Mouse (Mus musculus): ENCODE measurements around the gene Chga.

Gene Chga

GRCm38 (mm10) chr12:102554721-102555516, at the start of gene Chga:
Gene Chga, plus strand, starts transcription at chr12:102554969.
- Histone ChIP-seq H3K27me3 (ENCODE audit: insufficient read depth, low read length) (peaks cover 47% of the 10 kb centered on the region), H3K4me3 (replicated peaks; ENCODE audit: low read length) (peak within 1 kb of the TSS; percentile 90), H3K36me3 (ENCODE audit: insufficient read depth, low read length) (peaks cover 3% of the 10 kb centered on the region; the same call in 1 of the 2 replicates), H3K9me3 (ENCODE audit: low read length) (no peaks in the 10 kb centered on the region), H3K4me1 (replicated peaks; ENCODE audit: low read depth, low read length) (peaks cover 46% of the 10 kb centered on the region)
- no peak for TF ChIP-seq POU5F1 (IDR thresholded peaks at IDR 0.05; ENCODE audit: borderline replicate concordance, low read length)
- TF ChIP-seq NANOG (IDR thresholded peaks at IDR 0.05; ENCODE audit: borderline replicate concordance, low read length) = no peak
- no peak for TF ChIP-seq CTCF (conservative IDR thresholded peaks at IDR 0.05; ENCODE audit: low read length)

GRCm38 (mm10) chr12:102505131-102505713, 49.5 kb upstream of the Chga start:
- H3K4me1 ChIP-seq (replicated peaks; ENCODE audit: low read depth, low read length) = peaks cover 79% of the 10 kb centered on the region
- no peak for TF ChIP-seq CTCF (conservative IDR thresholded peaks at IDR 0.05; ENCODE audit: low read length)

GRCm38 (mm10) chr12:102505949-102506348, 48.8 kb upstream of the Chga start:
- H3K27me3 ChIP-seq (ENCODE audit: insufficient read depth, low read length) = peaks cover 5% of the 10 kb centered on the region; the same call in 1 of the 2 replicates
- TF ChIP-seq NANOG (IDR thresholded peaks at IDR 0.05; ENCODE audit: borderline replicate concordance, low read length) = no peak
- TF ChIP-seq POU5F1 (IDR thresholded peaks at IDR 0.05; ENCODE audit: borderline replicate concordance, low read length) = no peak
- TF ChIP-seq CTCF (conservative IDR thresholded peaks at IDR 0.05; ENCODE audit: low read length) = no peak
- no peaks in the 10 kb centered on the region for H3K36me3 ChIP-seq (ENCODE audit: insufficient read depth, low read length)
- H3K4me1 ChIP-seq (replicated peaks; ENCODE audit: low read depth, low read length) = peaks cover 75% of the 10 kb centered on the region
- no peaks in the 10 kb centered on the region for H3K9me3 ChIP-seq (ENCODE audit: low read length)
- no peak overlapping the region for H3K4me3 ChIP-seq (replicated peaks; ENCODE audit: low read length)

More at GRCm38 (mm10) chr12:102505131-102505713, 49.5 kb upstream of the Chga start:
- Histone ChIP-seq H3K4me3 (replicated peaks; ENCODE audit: low read length) (no peak overlapping the region), H3K36me3 (ENCODE audit: insufficient read depth, low read length) (no peaks in the 10 kb centered on the region), H3K27me3 (ENCODE audit: insufficient read depth, low read length) (peaks cover 4% of the 10 kb centered on the region; the same call in 1 of the 2 replicates), H3K9me3 (ENCODE audit: low read length) (no peaks in the 10 kb centered on the region)

DNA sequence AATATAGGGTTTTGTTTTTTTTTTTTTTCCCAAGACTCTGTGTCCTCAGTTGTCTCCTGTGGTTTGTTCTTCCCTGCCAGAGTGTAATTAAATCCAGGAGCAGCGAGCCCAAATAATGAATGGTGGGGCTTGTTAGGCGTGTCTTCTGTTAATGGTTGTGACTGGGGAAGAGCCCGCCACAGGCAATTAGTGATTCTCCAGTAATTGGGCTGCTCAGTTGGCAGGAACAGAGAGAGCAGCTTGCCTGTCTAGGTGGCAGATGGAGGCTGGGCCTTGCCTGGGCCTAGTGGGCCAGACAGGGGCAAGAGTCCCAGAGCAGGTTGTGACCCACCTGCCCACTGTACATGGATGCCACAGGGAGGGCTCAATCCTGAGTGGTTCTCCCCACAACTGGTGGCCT, 43.4 kb upstream of the Chga start:
- TF ChIP-seq NANOG (IDR thresholded peaks at IDR 0.05; ENCODE audit: borderline replicate concordance, low read length) (no peak), POU5F1 (IDR thresholded peaks at IDR 0.05; ENCODE audit: borderline replicate concordance, low read length) (no peak), CTCF (conservative IDR thresholded peaks at IDR 0.05; ENCODE audit: low read length) (no peak)
- H3K36me3 ChIP-seq (ENCODE audit: insufficient read depth, low read length) = no peaks in the 10 kb centered on the region
- H3K4me3 ChIP-seq (replicated peaks; ENCODE audit: low read length) = no peak overlapping the region
- peaks cover 63% of the 10 kb centered on the region for H3K4me1 ChIP-seq (replicated peaks; ENCODE audit: low read depth, low read length)
- no peaks in the 10 kb centered on the region for H3K9me3 ChIP-seq (ENCODE audit: low read length)
- peaks cover 8% of the 10 kb centered on the region; the same call in 1 of the 2 replicates for H3K27me3 ChIP-seq (ENCODE audit: insufficient read depth, low read length)

GRCm38 (mm10) chr12:102514151-102514550, 40.6 kb upstream of the Chga start:
- TF ChIP-seq CTCF (conservative IDR thresholded peaks at IDR 0.05; ENCODE audit: low read length) = no peak
- TF ChIP-seq POU5F1 (IDR thresholded peaks at IDR 0.05; ENCODE audit: borderline replicate concordance, low read length) = no peak
- no peak for TF ChIP-seq NANOG (IDR thresholded peaks at IDR 0.05; ENCODE audit: borderline replicate concordance, low read length)
- Histone ChIP-seq H3K9me3 (ENCODE audit: low read length) (no peaks in the 10 kb centered on the region), H3K36me3 (ENCODE audit: insufficient read depth, low read length) (no peaks in the 10 kb centered on the region), H3K4me1 (replicated peaks; ENCODE audit: low read depth, low read length) (peaks cover 40% of the 10 kb centered on the region), H3K27me3 (ENCODE audit: insufficient read depth, low read length) (peaks cover 8% of the 10 kb centered on the region; the same call in 1 of the 2 replicates), H3K4me3 (replicated peaks; ENCODE audit: low read length) (no peak overlapping the region)

- H3K27me3 ChIP-seq (ENCODE audit: insufficient read depth, low read length) = peaks cover 7% of the 10 kb centered on the region; the same call in 1 of the 2 replicates
- no peaks in the 10 kb centered on the region for H3K9me3 ChIP-seq (ENCODE audit: low read length)
- H3K4me3 ChIP-seq (replicated peaks; ENCODE audit: low read length) = no peak overlapping the region
- no peaks in the 10 kb centered on the region for H3K36me3 ChIP-seq (ENCODE audit: insufficient read depth, low read length)
- TF ChIP-seq NANOG (IDR thresholded peaks at IDR 0.05; ENCODE audit: borderline replicate concordance, low read length) (peak; percentile 100), CTCF (conservative IDR thresholded peaks at IDR 0.05; ENCODE audit: low read length) (no peak), POU5F1 (IDR thresholded peaks at IDR 0.05; ENCODE audit: borderline replicate concordance, low read length) (0 out of 2 replicates have a peak, but pooled peaks have one; percentile 51)
- H3K4me1 ChIP-seq (replicated peaks; ENCODE audit: low read depth, low read length) = peaks cover 34% of the 10 kb centered on the region
Observed at GRCm38 (mm10) chr12:102514751-102515150, 40.0 kb upstream of the Chga start.

DNA sequence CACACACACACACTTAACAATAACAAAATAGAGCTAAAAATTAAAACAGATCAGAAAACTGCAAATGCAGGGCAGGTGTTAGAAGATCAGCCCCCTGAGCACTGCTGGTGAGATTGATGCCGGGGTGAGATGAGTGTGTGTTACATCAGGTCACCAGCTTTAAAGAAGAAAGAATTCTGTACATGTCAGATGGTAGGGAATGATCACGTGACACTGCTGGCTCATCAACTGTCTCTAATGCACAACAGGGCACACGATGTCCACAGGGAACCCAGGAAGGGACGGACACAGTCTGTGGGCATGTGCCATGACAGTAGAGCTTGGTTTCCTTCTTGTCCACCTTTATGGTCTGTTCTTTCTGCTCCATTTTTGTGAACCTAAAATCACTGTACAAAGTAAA, 38.6 kb upstream of the Chga start:
- H3K9me3 ChIP-seq (ENCODE audit: low read length) = no peaks in the 10 kb centered on the region
- no peak for TF ChIP-seq NANOG (IDR thresholded peaks at IDR 0.05; ENCODE audit: borderline replicate concordance, low read length)
- no peak for TF ChIP-seq CTCF (conservative IDR thresholded peaks at IDR 0.05; ENCODE audit: low read length)
- TF ChIP-seq POU5F1 (IDR thresholded peaks at IDR 0.05; ENCODE audit: borderline replicate concordance, low read length) = no peak
- H3K36me3 ChIP-seq (ENCODE audit: insufficient read depth, low read length) = no peaks in the 10 kb centered on the region
- no peak overlapping the region for H3K4me3 ChIP-seq (replicated peaks; ENCODE audit: low read length)
- H3K4me1 ChIP-seq (replicated peaks; ENCODE audit: low read depth, low read length) = peaks cover 28% of the 10 kb centered on the region
- peaks cover 2% of the 10 kb centered on the region; the same call in 1 of the 2 replicates for H3K27me3 ChIP-seq (ENCODE audit: insufficient read depth, low read length)

- no peaks in the 10 kb centered on the region for H3K9me3 ChIP-seq (ENCODE audit: low read length)
Observed at GRCm38 (mm10) chr12:102517647-102518046, 37.1 kb upstream of the Chga start.

More at GRCm38 (mm10) chr12:102517647-102518046, 37.1 kb upstream of the Chga start:
- no peak overlapping the region for H3K4me3 ChIP-seq (replicated peaks; ENCODE audit: low read length)
- no peaks in the 10 kb centered on the region for H3K36me3 ChIP-seq (ENCODE audit: insufficient read depth, low read length)
- no peaks in the 10 kb centered on the region; the same call in 1 of the 2 replicates for H3K27me3 ChIP-seq (ENCODE audit: insufficient read depth, low read length)
- TF ChIP-seq POU5F1 (IDR thresholded peaks at IDR 0.05; ENCODE audit: borderline replicate concordance, low read length) = no peak
- H3K4me1 ChIP-seq (replicated peaks; ENCODE audit: low read depth, low read length) = peaks cover 25% of the 10 kb centered on the region

Data from E14TG2a.4 (cell line).